Mouse (Mus musculus) left cerebral cortex, postnatal 4 days (tissue): ENCODE data around the gene Lrp5. TPM values are rescaled to one million over a fixed set of nuclear protein-coding genes. Genes with fewer than 3 reads are reported as not detected.
A peak's percentile ranks its signal among the peaks of the same experiment; 100 is the strongest.

Experiments
- DNase-seq: peaks from one replicate; pipeline ENCODE4 v3.0.0-alpha.2; 2022
- intact Hi-C: fragments of 180-260 bp; cut with DNase I; formaldehyde crosslinking; loops from one replicate; pipeline ENCODE4 v1.15.1; 2025
- total RNA-seq, 2 experiments: library from RNA; stranded (reverse); gene quantifications; 2 replicates each; pipeline ENCODE4 v1.2.3; 2021

Gene Lrp5
- total RNA-seq, 2 experiments from 2014 or later = 11.9 to 13.2 TPM

DNA sequence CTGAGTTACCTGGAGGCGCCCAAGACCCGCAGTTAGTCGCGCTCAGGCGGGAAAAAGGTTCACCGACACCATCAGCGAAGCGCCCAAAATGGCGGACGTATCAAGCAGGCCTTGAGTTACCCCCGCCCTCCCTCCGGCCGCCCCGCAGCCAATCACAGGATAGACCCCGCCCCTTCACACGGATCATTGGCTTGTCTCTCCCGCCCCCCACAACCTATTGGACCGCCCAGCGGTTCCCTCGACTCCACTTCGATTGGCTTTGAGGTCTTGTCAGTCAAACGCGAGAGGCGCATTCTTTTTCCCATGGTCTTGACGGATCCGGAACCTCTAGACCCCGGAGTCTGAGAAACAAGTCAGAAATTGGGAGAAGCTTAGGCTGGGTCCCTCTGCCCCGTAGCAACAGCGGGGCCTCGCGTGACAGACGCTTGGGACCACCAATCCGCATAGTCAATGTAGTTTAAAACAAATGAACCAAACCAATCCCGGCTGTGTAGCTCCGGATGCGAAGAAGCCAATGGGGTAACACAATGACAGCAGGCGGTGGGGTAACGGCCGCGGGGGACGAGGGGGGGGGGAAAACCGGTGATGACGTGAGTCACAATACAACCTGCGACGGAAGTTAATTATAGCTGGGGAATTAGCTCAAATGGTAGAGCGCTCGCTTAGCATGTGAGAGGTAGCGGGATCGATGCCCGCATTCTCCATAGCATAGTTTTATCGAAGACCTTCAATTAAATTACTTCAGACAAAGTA lies 110.6 kb downstream of the Lrp5 start, which contains the start of gene Ppp6r3:
Ppp6r3 (minus strand) TSS at position 118 of the 753 bp plus-strand sequence.
- DNase-seq = peak; percentile 99
- intact Hi-C loops = no loop called here

DNA sequence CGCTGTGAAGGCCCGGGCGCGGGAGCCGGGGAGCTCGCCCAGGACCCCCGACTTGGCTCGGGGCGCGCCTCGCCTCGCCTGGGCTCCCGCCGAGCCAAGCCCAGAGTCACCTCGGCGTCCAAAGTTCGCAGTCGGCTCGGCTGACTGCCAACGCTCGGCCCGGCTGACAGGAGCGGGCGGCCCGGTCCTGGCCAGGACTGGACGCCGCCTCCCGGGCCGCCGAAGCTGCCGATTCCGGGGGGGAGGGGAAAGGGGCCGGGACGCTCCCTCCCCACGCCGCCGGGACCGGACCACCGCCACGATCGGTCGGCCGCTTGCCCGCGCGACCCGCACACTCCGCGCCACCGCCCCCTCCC lies 111.1 kb downstream of the Lrp5 start:
- intact Hi-C loops = no loop called here
- DNase-seq = no peak

DNA sequence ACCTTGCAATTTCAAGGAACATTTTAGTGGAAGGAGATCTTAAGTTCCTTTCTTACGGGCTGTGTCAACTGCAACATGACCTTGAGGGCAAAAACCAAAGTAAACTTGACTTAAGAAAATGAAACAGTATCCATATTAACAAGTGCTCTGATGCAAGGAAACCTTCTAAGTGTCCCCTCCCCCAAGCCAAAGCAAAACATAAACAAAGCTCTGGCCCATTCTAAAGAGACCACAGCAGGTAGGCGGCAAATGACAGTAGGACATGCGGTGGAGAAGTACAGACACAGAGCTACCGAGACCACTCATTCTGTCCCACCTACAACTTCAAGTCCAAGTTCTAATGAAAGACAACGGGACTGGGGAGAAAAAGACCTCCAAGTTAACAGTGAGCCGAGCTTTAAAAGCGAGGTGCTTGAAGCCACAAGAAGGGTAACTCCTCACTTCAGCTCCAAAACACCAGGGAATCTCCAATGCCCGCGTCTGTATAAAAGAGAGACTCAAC lies 111.7 kb downstream of the Lrp5 start:
- intact Hi-C loops = no loop called here
- no peak for DNase-seq

DNA sequence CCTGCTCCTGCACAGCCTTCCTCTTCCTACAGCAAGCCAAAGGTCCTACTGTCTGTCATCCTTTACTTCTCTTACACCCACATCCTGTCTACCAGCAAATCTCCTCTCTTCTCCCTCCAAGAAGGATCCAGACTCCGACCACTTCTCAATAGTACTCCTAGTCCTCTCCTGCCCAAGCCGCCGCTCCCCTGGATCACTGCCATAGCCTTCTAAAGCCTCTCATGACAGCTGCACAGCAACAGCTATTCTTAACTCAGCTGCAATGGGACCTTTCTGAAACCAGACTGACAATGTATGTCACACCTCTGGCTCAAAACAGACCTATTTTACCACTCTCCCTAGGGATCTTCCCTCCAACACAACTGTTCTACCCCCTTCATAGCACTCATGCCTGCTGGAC lies 122.1 kb downstream of the Lrp5 start:
- intact Hi-C loops = no loop called here
- DNase-seq = no peak

DNA sequence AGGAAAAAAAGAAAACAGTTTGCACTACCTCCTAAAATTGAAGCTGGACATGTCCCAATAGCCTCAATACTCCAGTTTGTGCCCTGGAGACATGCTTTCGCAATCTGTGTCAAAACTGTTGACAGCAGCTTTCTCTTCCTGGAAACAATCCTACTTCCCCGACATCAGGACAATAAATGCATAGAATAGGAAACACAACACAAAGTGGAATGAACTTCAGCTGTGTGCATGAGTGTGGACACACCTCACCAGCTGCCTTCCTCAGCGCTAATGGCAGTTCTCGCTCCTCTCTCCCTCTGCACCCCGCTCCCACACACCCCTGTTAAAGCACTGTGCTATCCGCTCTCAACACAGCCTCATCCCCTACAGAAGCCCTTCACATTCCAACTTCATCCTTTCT lies 123.6 kb downstream of the Lrp5 start:
- intact Hi-C loops = no loop called here
- no peak for DNase-seq

DNA sequence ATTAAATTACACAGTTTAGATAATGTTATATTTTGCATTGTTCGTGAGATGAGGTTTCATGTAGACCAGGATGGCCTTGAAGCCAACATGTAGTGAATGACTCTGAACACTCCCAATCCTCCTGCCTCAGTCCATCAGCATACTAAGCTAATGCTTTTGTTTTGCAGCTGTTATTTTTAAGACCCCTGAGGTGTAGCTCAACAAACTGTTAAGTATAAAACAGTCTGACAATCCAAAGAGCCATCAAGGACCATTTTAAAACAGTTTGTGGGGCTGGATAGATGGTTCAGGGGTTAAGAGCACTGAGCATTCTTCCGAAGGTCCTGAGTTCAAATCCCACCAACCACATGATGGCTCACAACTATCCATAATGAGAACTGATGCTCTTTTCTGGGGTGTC lies 124.1 kb downstream of the Lrp5 start:
- intact Hi-C loops = no loop called here
- no peak for DNase-seq

DNA sequence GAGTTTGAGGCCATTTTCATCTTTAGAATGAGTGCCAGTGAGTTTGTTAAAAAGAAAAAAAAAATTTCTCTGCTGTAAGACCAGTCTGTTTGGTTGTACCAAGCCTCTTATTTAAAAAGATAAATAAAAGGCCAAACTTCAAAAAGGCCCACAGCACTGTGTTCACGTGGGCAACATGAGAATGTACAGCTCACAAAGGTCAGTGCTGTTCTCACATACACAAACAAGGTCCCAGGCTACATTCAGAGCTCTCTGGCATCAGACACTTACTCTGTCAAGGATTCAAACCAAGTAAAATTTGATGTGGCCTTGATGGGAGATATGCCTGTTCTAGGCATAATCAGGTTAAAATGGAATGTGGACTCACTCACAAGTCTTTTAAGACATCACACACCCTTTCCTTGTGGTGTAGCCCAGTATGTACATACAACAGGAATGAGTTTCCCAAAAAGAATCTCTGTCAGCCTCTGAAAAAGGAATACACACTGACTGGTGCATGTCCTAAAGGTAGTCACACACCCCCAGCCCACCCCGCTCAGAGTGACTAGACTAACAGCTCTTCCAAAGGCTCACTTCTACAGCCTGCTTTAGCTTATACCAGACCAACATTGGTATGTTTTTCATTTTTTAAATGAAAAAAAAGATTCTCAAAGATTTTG lies 130.1 kb downstream of the Lrp5 start:
- DNase-seq = no peak
- intact Hi-C loops = no loop called here

DNA sequence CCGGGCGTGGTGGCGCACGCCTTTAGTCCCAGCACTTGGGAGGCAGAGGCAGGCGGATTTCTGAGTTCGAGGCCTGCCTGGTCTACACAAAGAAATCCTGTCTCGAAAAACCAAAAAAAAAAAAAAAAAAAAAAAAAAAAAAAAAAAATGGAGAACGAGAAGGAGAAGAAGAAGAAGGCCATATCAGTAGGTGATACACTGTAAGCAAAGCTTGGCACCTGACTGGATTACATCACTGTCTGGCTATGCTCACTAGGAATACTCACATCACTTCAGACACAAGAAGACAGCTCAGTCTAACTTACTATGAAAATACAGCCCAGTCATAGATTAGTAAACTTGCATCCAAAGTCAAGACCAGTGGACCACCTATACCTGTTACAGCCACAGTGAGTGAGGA lies 131.6 kb downstream of the Lrp5 start:
- DNase-seq = no peak

DNA sequence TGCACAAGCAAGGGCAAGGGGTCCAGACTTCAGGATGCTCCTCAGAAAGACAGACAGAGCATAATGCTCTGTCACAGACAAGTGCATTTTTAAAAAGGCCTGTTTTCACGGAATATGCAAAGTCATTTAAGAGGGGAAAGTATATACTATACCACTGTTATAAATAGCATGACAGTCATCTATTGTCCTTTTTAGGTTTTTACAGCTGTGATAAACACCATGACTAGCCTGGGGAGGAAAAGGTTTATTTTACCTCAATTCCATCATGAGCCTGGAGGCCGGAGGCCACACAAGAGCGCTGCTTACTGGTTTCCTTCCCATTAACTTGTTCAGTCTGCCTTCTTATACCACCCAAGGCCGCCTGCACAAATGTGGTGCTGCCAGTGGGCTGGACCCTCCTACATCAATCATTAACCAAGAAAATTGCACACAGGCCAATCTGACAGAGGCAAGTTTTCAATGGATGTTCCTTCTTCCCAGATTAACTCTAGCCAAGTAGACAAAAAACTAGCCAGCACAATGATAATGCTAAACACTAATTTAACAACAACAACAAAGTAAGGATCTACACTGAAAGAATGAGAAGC lies 134.7 kb downstream of the Lrp5 start:
- no peak for DNase-seq
- intact Hi-C loops = no loop called here

More for the DNA sequence above, 131.6 kb downstream of the Lrp5 start:
- intact Hi-C loops = no loop called here

DNA sequence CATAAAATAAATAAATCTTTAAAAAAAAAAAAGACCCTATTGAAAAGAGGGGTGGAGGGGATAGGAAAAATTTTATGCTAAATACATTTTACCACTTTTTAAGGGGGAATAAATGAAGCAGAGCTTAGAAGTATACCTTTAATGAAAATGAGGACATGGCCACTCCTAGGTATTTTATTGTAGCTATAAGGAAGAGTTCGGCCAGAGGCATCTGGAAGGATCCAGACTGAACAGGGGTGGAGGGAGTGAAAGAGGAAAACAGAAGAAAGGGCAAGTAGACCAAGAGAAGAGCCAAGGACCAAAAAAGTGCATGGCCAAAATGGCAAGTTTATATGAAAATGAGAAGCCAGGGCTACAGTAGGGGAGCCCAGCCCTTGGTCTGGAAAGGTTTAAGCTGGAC lies 136.3 kb downstream of the Lrp5 start:
- intact Hi-C loops = no loop called here

DNA sequence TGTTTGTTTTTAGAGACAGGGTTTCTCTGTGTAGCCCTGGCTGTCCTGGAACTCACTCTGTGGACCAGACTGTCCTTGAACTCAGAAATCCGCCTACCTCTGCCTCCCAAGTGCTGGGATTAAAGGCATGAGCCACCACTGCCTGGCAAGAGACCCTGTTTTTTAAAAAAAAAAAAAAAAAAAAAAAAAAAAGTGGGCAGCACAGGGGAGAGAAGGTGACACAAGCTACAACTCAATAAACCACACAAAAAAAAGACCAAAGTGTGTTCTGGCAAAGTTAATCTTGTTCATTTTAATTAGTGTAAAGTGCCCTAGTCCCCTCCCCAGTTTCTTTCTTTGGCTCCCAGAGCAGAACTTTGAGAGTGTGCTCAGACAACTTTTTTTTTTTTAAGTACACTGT lies 137.1 kb downstream of the Lrp5 start:
- DNase-seq = no peak
- intact Hi-C loops = no loop called here

More for the DNA sequence above, 136.3 kb downstream of the Lrp5 start:
- DNase-seq = no peak

DNA sequence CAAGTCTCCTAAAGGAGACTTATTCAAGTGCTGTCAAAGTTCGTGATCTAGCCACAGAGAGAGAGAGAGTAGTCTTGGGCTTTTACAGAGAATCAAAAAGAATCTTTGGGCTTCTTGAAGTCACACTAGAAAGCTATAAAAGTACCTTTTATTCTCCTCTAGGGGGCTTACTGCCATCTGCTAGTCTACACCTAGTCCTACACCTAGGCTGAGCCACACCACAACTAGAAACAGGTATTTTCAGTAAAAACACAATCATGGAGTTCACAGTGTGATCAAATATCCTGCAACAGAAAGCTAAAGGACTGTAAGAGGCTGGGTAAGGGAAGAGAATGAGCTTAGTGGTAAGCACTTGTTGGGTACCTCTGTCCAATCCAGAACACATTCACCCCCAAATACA lies 138.1 kb downstream of the Lrp5 start:
- intact Hi-C loops = no loop called here

DNA sequence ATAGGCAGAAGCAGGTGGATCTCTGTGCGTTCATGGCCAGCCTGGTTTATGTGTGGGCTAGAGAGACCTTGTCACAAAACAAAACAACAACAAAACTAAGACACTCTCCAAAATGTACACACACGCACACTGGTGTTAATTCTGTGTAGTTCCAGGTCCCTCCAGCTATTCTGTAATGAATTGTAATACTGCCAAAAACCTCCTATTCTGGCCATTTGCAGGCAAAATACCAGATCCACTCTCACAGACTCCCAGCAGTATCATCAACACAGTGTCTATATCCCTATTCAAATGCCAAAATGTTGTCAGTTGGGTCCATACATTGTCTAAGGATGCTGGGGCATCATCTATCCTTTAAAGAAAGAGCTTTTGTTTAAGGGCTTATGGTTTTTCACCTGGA lies 141.4 kb downstream of the Lrp5 start:
- intact Hi-C loops = no loop called here
- DNase-seq = no peak

More for the DNA sequence above, 138.1 kb downstream of the Lrp5 start:
- DNase-seq = no peak

DNA sequence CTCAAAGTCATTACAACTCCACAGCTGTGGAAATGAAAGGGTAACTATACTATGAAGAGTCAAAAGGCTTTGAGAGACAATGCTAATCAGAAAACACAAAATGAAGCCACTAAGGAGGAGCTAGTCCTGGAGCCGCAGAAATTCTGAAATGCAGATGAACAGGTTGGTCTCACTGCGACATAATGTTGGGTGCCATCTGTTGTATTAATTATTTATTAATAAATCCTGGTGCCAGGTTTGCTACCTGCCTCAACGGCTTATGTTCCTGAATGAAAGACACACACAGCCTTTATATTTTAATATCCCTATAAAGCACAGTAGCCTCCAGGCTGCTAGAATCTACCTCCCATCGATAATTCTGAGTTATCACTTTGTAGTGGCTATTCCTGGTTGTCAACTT lies 143.8 kb downstream of the Lrp5 start:
- intact Hi-C loops = no loop called here
- no peak for DNase-seq

DNA sequence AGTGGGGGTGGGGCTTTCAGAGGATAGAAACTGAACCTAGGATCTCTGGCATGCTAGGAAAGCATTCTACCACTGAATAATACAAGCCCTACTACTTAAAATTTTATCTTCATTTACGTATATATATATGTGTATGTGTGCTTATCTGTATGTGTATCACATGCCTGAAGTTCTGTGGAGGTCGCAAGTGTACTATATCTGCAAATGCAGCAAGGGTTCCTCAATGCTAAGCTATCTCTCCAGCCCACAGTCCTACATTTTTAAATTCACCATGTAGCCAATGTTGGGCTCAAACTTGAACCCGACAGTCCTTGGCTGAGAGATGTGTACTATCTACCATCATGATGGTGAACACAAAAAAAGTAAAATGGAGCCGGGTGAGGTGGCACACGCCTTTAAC lies 145.4 kb downstream of the Lrp5 start:
- DNase-seq = no peak
- intact Hi-C loops = no loop called here

DNA sequence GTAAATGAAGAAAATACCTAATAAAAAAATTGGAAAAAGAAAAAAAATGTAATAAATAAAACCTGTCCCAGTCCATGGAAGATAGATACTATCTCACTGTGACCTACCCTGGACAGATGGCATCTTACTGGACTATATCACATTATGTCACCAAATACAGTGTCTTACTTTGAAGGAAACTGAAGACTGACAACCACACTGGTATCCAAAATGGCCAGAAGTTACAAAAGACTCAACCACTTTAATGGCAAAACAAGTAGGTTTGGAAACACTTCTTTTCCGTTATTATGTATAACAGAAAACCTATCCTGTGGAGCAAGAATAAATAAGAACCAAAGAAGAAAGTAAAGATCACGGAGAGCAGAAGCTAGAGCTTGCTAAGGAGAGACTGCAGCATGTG lies 146.1 kb downstream of the Lrp5 start:
- no peak for DNase-seq
- intact Hi-C loops = no loop called here

DNA sequence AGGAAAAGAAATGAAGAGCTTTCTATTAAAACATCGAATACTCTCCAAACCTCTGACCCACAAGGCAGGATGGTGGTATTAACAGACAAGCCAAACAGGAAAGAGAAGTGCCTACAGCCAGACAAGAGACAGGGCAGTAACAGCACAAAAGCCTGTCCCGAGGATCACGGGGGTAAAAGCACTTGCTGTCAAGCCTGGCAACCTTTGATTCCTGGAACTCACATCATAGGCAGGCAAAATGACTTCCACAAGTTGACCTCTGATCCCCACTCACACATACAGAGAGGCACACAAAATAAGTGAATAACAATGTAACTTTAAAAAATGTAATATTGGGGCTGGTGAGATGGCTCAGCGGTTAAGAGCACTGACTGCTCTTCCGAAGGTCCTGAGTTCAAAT lies 146.9 kb downstream of the Lrp5 start:
- DNase-seq = no peak
- intact Hi-C loops = no loop called here

DNA sequence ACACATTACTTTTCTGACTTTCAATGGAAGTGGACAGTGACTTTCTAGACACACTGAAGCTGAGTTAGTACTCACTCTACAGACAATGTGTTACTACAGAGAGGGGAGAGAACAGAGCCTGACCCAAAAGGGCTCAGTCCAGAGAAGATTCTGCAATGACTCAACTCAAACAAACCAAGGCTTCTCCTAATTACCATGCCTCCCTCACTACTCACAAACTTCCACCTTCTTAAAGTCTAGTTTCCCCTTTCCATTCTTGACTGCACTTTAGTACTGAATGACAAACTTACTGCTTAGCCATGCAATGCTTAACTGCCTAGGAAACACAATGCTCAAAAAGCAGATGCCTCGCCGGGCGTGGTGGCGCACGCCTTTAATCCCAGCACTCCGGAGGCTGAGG lies 148.7 kb downstream of the Lrp5 start:
- no peak for DNase-seq
- intact Hi-C loops = no loop called here

DNA sequence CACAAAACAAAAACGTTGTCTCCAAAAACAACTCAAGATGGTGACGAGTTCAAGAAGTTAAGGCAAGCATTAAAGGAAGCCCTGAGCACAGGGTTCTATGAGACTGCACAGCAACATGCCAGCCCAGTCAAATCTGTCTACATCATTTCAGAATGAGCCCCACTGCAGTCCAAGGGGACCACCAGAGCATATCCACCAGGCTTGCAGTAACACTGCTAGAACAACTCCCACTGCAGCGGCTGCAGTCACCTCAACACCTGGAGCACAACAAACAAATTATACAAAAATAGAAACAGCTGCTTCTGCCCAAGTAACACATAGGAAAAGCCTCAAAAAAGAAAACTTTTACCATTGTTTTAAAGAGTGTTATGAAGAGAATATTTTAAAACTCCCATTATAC lies 151.4 kb downstream of the Lrp5 start:
- intact Hi-C loops = no loop called here
- no peak for DNase-seq
